8 mouse cellular contexts compared by ENCODE assay signal in the genomic region with DNA sequence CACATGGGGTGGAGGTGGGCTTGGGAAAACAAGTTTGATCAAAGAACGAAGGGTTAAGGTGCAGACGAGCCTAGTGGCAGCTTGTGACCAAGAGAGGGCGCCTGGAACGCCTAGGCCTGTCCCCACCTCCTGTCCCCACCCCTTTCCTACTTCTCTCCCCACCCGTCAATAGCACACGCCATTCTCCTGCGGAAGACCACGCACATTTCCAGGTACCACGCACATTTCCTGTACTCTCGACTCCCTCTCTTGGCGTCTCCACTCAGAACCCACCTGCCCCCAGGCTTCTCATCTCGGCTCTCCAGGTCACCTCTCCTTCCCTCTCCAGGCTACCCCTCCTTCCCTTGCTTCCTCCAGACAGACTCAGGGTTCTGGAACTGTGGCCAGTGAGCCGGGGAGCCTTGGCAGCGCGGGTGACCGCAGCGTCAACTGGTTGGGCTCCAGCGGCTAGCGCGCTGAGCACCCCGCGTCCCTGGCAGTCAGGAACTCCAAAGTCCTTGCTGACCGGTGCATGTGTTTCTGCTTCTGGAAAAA. TPM values are rescaled to one million over a fixed set of nuclear protein-coding genes. Genes with fewer than 3 reads are reported as not detected.
A peak's percentile ranks its signal among the peaks of the same experiment; 100 is the strongest.
DNase-seq lines count a peak whose midpoint lies in the region; ATAC-seq and TF ChIP-seq lines count a peak whose summit lies in the region.

No protein-coding gene starts in this region.

- peak; percentile 88 for DNase-seq in MEL (ENCODE audit: low read depth, low spot score)
- peak; percentile 78 for DNase-seq in forebrain, embryonic 14.5 days (ENCODE audit: low spot score)
- DNase-seq in heart, postnatal 4 days = peak; percentile 81
- DNase-seq in layer of hippocampus, adult 2 months (ENCODE audit: low spot score in 2 of 2) = peak; percentile 72 to 74
- DNase-seq in lung, postnatal 10 days = peak; percentile 90
- DNase-seq in ovary, adult 18-20 months (ENCODE audit: low spot score) = peak; percentile 67
- DNase-seq in urinary bladder, adult 2 months (ENCODE audit: low spot score) = peak; percentile 63

- ATAC-seq in cerebellum, adult (ENCODE audit: insufficient number of reproducible peaks, low FRiP score, low TSS enrichment) = peak; percentile 37; the same call in 1 of the 2 replicates
- ATAC-seq in forebrain, embryonic 14.5 days = peak; percentile 45; the same call in 1 of the 2 replicates

- no peaks in the 10 kb centered on the region for H3K9me3 ChIP-seq in MEL (replicated peaks; ENCODE audit: insufficient read depth, low read length)
- H3K9me3 ChIP-seq in forebrain, embryonic 14.5 days (replicated peaks; ENCODE audit: control insufficient read depth, low read length) = no peaks in the 10 kb centered on the region

- H3K4me2 ChIP-seq in forebrain, embryonic 14.5 days (ENCODE audit: low read length) = peak overlapping the region; percentile 74

- peak overlapping the region; percentile 70 to 96 for H3K4me3 ChIP-seq in MEL (ENCODE audit: control insufficient read depth in 1 of 2, insufficient read depth in 1 of 2, low read depth in 2 of 2, low read length in 2 of 2)
- peak overlapping the region; percentile 32 for H3K4me3 ChIP-seq in forebrain, embryonic 14.5 days (ENCODE audit: low read depth, low read length)
- peak overlapping the region; percentile 80 for H3K4me3 ChIP-seq in layer of hippocampus, adult 2 months

- 2% methylated on average over 23 of the region's 23 CpGs for WGBS in forebrain, embryonic 14.5 days

- no peak for TF ChIP-seq EP300 in MEL (IDR thresholded peaks at IDR 0.05; ENCODE audit: low read depth in 1 of 2, low read length in 2 of 2)

- H3K9ac ChIP-seq in MEL (ENCODE audit: control insufficient read depth, low read depth, low read length, poor library complexity, severe bottlenecking) = peak overlapping the region; percentile 78
- peak overlapping the region; percentile 48 for H3K9ac ChIP-seq in forebrain, embryonic 14.5 days (ENCODE audit: low read length)

- H3K79me2 ChIP-seq in MEL (ENCODE audit: control insufficient read depth, insufficient read depth, low read length, poor library complexity) = peaks cover 3% of the 10 kb centered on the region; the same call in 1 of the 2 replicates

- H3K36me3 ChIP-seq in MEL (ENCODE audit: control insufficient read depth in 1 of 2, insufficient read depth in 2 of 2, low read length in 2 of 2) = peaks cover 0 to 4% of the 10 kb centered on the region in 2 experiments; a peak in 2 of 4 replicates
- H3K36me3 ChIP-seq in forebrain, embryonic 14.5 days (ENCODE audit: control insufficient read depth, insufficient read depth, low read length) = no peaks in the 10 kb centered on the region

- H3K27ac ChIP-seq in MEL (ENCODE audit: control insufficient read depth, low read depth, low read length) = no peak overlapping the region
- H3K27ac ChIP-seq in forebrain, embryonic 14.5 days (ENCODE audit: low read depth, low read length) = no peak overlapping the region
- H3K27ac ChIP-seq in layer of hippocampus, adult 2 months = peak overlapping the region; percentile 93

- peak in 1 of 2 experiments; percentile 56; a peak in 1 of 4 replicates for TF ChIP-seq POLR2A in MEL (IDR thresholded peaks at IDR 0.05; ENCODE audit: control insufficient read depth in 1 of 2, insufficient read depth in 1 of 2, low read depth in 1 of 2, low read length in 2 of 2, poor library complexity in 1 of 2)

- H3K4me1 ChIP-seq in MEL (ENCODE audit: control insufficient read depth in 1 of 2, insufficient read depth in 2 of 2, low read length in 2 of 2) = peaks cover 0 to 11% of the 10 kb centered on the region in 2 experiments; a peak in 2 of 4 replicates
- H3K4me1 ChIP-seq in forebrain, embryonic 14.5 days (ENCODE audit: control insufficient read depth, insufficient read depth, low read length) = peaks cover 17% of the 10 kb centered on the region

- TF ChIP-seq CTCF in MEL (IDR thresholded peaks at IDR 0.05 in 2 of 3, conservative IDR thresholded peaks at IDR 0.05 in 1 of 3; ENCODE audit: control insufficient read depth in 1 of 3, insufficient read depth in 1 of 3, low read depth in 2 of 3, low read length in 3 of 3, poor library complexity in 1 of 3, severe bottlenecking in 1 of 3) = peak; percentile 62 to 74 (median 69)
- peak; percentile 86 for TF ChIP-seq CTCF in layer of hippocampus, adult 2 months (conservative IDR thresholded peaks at IDR 0.05)

- H3K27me3 ChIP-seq in MEL (ENCODE audit: control insufficient read depth in 1 of 2, insufficient read depth in 2 of 2, low read length in 2 of 2) = no peaks in the 10 kb centered on the region
- H3K27me3 ChIP-seq in forebrain, embryonic 14.5 days (replicated peaks; ENCODE audit: control insufficient read depth, insufficient read depth, low read length) = no peaks in the 10 kb centered on the region

- TF ChIP-seq RAD21 in MEL (IDR thresholded peaks at IDR 0.05; ENCODE audit: low read depth, low read length) = no peak; the same call in 1 of the 2 replicates

TF ChIP-seq in MEL, 35 proteins besides CTCF, POLR2A, EP300 and RAD21:
- no peak for TF ChIP-seq ZNF384 (IDR thresholded peaks at IDR 0.05; ENCODE audit: low read depth, low read length)
- no peak for TF ChIP-seq JUND (IDR thresholded peaks at IDR 0.05; ENCODE audit: low read depth, low read length)
- TF ChIP-seq SMC3 (IDR thresholded peaks at IDR 0.05; ENCODE audit: low read depth, low read length) = peak; percentile 32; the same call in 1 of the 2 replicates
- peak; percentile 76 for TF ChIP-seq MXI1 (IDR thresholded peaks at IDR 0.05; ENCODE audit: low read depth, low read length)
- TF ChIP-seq NRF1 (IDR thresholded peaks at IDR 0.05; ENCODE audit: insufficient read depth, low read depth, low read length, poor library complexity, severe bottlenecking) = no peak
- peak; percentile 51; the same call in 1 of the 2 replicates for TF ChIP-seq MYC (IDR thresholded peaks at IDR 0.05; ENCODE audit: low read depth, low read length)
- TF ChIP-seq NELFE (IDR thresholded peaks at IDR 0.05; ENCODE audit: low read depth, low read length) = peak; percentile 41
- 0 out of 2 replicates have a peak, but pooled peaks have one; percentile 14 for TF ChIP-seq ZKSCAN1 (IDR thresholded peaks at IDR 0.05; ENCODE audit: low read depth, low read length)
- TF ChIP-seq MAZ (IDR thresholded peaks at IDR 0.05; ENCODE audit: low read depth, low read length) = peak; percentile 65; the same call in 1 of the 2 replicates
- TF ChIP-seq ZC3H11A (IDR thresholded peaks at IDR 0.05; ENCODE audit: low read depth, low read length) = no peak
- TF ChIP-seq MEF2A (IDR thresholded peaks at IDR 0.05; ENCODE audit: extremely low read depth, insufficient replicate concordance, low read depth, low read length, poor library complexity, severe bottlenecking) = no peak
- TF ChIP-seq MAX (IDR thresholded peaks at IDR 0.05; ENCODE audit: low read length) = peak; percentile 63
- peak; percentile 79 for TF ChIP-seq SIN3A (IDR thresholded peaks at IDR 0.05; ENCODE audit: low read length)
- TF ChIP-seq ELF1 (IDR thresholded peaks at IDR 0.05; ENCODE audit: low read depth, low read length) = peak; percentile 41; the same call in 1 of the 2 replicates
- peak; percentile 40; the same call in 1 of the 2 replicates for TF ChIP-seq TBP (IDR thresholded peaks at IDR 0.05; ENCODE audit: low read depth, low read length)
TF ChIP-seq in MEL: peak in this region for 10.

RNA-seq across cellular contexts. Expression of gene Abhd14a, which starts 1.1 kb away (rescaled TPM):
- total RNA-seq in MEL (2012; rRNA removed) = 22.8 and 25.1 TPM in 2 replicates
- 10 to 100 TPM in 1 of 2 experiments, not detected in 1; 48.7 TPM for polyA plus RNA-seq in MEL (2012; ENCODE audit: insufficient read depth in 1 of 2, insufficient read length in 2 of 2, low read depth in 1 of 2, low replicate concordance in 2 of 2, missing spikeins in 1 of 2)
- polyA plus RNA-seq in forebrain, embryonic 14.5 days (2014; fragmentation: Nextera tagmentation; extraction: Ambion mirVana) = 51.9 and 60.2 TPM in 2 replicates
- 10 to 100 TPM; 23.7 to 26.1 TPM for total RNA-seq in heart, postnatal 4 days (2021)
- total RNA-seq in layer of hippocampus, adult 2 months (2021) = 10 to 100 TPM; 39.0 to 39.4 TPM
- 44.9 and 46.9 TPM in 2 replicates for polyA plus RNA-seq in urinary bladder, adult 2 months (2012; rRNA removed)

RNA-seq across cellular contexts. Expression of gene Abhd14b, which starts 1.3 kb away (rescaled TPM):
- 2.7 and 3.4 TPM in 2 replicates for total RNA-seq in MEL (2012; rRNA removed)
- polyA plus RNA-seq in MEL (2012; ENCODE audit: insufficient read depth in 1 of 2, insufficient read length in 2 of 2, low read depth in 1 of 2, low replicate concordance in 2 of 2, missing spikeins in 1 of 2) = 1 to 10 TPM in 1 of 2 experiments, not detected in 1; 6.5 TPM
- polyA plus RNA-seq in forebrain, embryonic 14.5 days (2014; fragmentation: Nextera tagmentation; extraction: Ambion mirVana) = 5.5 and 5.9 TPM in 2 replicates
- 1 to 10 TPM; 4.5 to 5.0 TPM for total RNA-seq in heart, postnatal 4 days (2021)
- total RNA-seq in layer of hippocampus, adult 2 months (2021) = 10 to 100 TPM; 13.9 to 17.0 TPM
- 69.6 and 84.4 TPM in 2 replicates for polyA plus RNA-seq in urinary bladder, adult 2 months (2012; rRNA removed)

RNA-seq across cellular contexts. Expression of gene Pcbp4, which starts 4.5 kb away (rescaled TPM):
- total RNA-seq in MEL (2012; rRNA removed) = 7.7 and 9.2 TPM in 2 replicates
- 10 to 100 TPM in 1 of 2 experiments, not detected in 1; 36.6 TPM for polyA plus RNA-seq in MEL (2012; ENCODE audit: insufficient read depth in 1 of 2, insufficient read length in 2 of 2, low read depth in 1 of 2, low replicate concordance in 2 of 2, missing spikeins in 1 of 2)
- 199 and 226 TPM in 2 replicates for polyA plus RNA-seq in forebrain, embryonic 14.5 days (2014; fragmentation: Nextera tagmentation; extraction: Ambion mirVana)
- total RNA-seq in heart, postnatal 4 days (2021) = 100 to 1,000 TPM in 1 of 2 experiments, 10 to 100 TPM in 1; 96.8 to 101 TPM
- total RNA-seq in layer of hippocampus, adult 2 months (2021) = 100 to 1,000 TPM; 187 to 205 TPM
- 42.5 and 47.9 TPM in 2 replicates for polyA plus RNA-seq in urinary bladder, adult 2 months (2012; rRNA removed)

RNA-seq across cellular contexts. Expression of gene Acy1, which starts 10.4 kb away (rescaled TPM):
- 38.7 and 40.9 TPM in 2 replicates for total RNA-seq in MEL (2012; rRNA removed)
- polyA plus RNA-seq in MEL (2012; ENCODE audit: insufficient read depth in 1 of 2, insufficient read length in 2 of 2, low read depth in 1 of 2, low replicate concordance in 2 of 2, missing spikeins in 1 of 2) = 10 to 100 TPM in 1 of 2 experiments, not detected in 1; 61.5 TPM
- 29.4 and 36.8 TPM in 2 replicates for polyA plus RNA-seq in forebrain, embryonic 14.5 days (2014; fragmentation: Nextera tagmentation; extraction: Ambion mirVana)
- total RNA-seq in heart, postnatal 4 days (2021) = 10 to 100 TPM; 20.5 to 20.6 TPM
- total RNA-seq in layer of hippocampus, adult 2 months (2021) = 10 to 100 TPM; 15.5 to 16.1 TPM
- 7.8 and 10.2 TPM in 2 replicates for polyA plus RNA-seq in urinary bladder, adult 2 months (2012; rRNA removed)

RNA-seq across cellular contexts. Expression of gene Gpr62, which starts 17.2 kb away (rescaled TPM):
- not detected in 2 replicates for total RNA-seq in MEL (2012; rRNA removed)
- under 1 TPM in 1 of 2 experiments, not detected in 1; 0.10 TPM for polyA plus RNA-seq in MEL (2012; ENCODE audit: insufficient read depth in 1 of 2, insufficient read length in 2 of 2, low read depth in 1 of 2, low replicate concordance in 2 of 2, missing spikeins in 1 of 2)
- polyA plus RNA-seq in forebrain, embryonic 14.5 days (2014; fragmentation: Nextera tagmentation; extraction: Ambion mirVana) = 0.56 and 0.89 TPM in 2 replicates
- under 1 TPM in 1 of 2 experiments, not detected in 1; 0.14 TPM for total RNA-seq in heart, postnatal 4 days (2021)
- 10 to 100 TPM; 11.6 to 12.4 TPM for total RNA-seq in layer of hippocampus, adult 2 months (2021)
- 0.29 and 0.33 TPM in 2 replicates for polyA plus RNA-seq in urinary bladder, adult 2 months (2012; rRNA removed)

Comparison
In these comparisons a context has a peak if more than half of its experiments do, and no peak if none do; other contexts are left out.
1. H3K4me3 ChIP-seq: peak in every context shown above with its lines; median percentile 83 in MEL; 80 in layer of hippocampus, adult 2 months; 32 in forebrain, embryonic 14.5 days.